Mouse (Mus musculus): Measurements from ENCODE around the gene Fam198b. TPM values are rescaled to one million over a fixed set of nuclear protein-coding genes. Genes with fewer than 3 reads are reported as not detected.

The Fam198b gene
- total RNA-seq (2021): 1 to 10 TPM; 5.4 to 6.9 TPM

DNA sequence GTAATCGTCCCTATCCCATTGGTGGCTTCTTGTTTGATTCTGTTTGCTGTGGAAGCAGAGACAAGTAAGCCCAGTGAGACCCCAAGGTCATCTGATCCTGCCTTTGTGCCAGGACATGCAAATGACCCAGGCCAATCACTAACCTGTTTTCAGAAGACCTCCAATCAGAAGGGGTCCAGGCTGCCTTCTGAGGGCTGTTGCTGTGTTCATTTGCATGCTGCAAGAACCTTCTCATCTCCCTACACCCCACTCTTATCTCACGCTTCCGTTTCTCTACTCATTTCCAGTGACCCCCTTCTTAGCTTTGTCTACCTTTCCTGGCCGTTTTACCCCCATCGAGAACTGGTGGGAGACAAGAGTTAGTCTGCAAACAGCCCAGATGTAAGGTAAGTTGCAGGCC is at the start of gene Fam198b:
Gene Fam198b (plus strand): TSS at position 229 of the 400 bp plus-strand sequence.
- no peak for DNase-seq (ENCODE audit: extremely low spot score in 1 of 2, low spot score in 1 of 2)

DNA sequence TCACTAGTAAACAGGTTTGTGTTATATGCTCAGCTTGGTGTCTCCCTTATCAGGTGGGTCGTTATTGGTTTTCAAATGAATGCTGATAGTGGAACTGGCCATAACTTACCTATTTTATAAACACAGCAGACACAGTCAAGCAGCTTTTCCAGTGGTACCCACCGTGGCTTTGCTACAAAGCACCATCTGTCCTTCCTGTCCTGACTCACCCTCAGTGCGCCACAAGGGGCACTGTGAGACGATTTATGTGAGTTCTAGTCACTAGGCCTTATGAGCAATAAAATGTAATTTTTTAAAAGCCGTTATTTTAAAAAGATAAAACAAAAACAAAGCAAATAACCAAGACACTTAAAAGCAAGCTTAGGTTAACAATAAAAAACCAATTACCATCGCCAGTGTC is 45.6 kb upstream of the Fam198b start:
- DNase-seq (ENCODE audit: extremely low spot score in 1 of 2, low spot score in 1 of 2): no peak

DNA sequence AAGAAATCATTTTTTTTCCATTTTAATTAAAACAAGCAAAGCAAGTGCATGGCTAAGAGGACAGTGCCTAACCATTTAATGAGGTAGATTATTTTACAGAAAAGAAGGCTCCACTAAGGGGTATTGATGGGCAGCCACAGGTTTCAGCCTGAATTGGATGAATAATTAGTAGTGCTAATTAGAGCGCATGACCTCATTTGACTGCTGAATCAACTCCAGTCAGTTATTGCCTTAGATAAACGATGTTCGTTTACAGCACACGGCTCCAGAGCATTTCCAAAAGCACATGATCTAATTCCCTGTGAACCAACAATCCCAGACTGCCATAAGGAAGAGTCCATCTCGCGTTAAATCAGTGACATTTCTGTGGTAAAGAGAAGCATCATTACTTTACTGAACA is 42.9 kb upstream of the Fam198b start:
- DNase-seq (ENCODE audit: extremely low spot score in 1 of 2, low spot score in 1 of 2): no peak

DNA sequence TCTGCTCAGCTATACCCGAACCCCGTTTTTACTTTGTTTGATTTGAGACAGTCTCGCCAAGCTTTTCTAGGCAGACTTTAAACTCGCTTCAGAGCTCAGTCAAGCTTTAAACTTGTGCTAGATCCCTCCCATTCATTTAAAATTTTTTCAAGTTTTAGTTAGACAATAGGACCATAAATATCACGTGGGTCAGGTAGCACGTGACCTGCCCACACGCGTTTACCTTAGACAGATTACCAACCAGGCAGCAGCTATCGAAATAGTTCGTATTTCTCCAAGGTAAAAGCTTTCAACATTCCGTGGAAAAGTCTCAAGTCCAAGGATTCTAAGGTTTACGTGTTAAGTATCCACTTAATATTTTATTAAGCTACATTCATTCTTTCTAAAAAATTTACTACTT is 42.2 kb upstream of the Fam198b start:
- no peak for DNase-seq (ENCODE audit: extremely low spot score in 1 of 2, low spot score in 1 of 2)

DNA sequence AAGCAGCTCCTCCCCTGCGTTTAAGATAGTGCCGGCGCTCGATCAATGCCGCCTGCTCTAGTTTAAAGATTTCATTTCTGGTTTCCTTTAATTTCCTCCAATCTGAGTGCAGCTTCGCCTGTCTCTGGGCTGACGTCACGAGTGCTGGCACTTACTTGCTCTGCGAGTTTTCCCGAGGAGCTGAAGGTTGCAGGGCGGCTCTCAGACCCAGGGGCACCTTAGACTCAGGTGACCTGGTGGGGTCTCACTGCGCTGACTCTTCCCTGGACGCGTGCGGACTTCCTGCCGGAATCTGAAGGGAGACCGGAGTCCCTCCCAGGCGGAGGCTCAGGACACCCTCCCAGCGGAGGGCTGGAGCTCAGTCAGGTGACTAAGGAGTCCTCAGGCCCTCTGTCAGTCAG is 41.7 kb upstream of the Fam198b start:
- DNase-seq (ENCODE audit: extremely low spot score in 1 of 2, low spot score in 1 of 2): peak; percentile 41 to 46

DNA sequence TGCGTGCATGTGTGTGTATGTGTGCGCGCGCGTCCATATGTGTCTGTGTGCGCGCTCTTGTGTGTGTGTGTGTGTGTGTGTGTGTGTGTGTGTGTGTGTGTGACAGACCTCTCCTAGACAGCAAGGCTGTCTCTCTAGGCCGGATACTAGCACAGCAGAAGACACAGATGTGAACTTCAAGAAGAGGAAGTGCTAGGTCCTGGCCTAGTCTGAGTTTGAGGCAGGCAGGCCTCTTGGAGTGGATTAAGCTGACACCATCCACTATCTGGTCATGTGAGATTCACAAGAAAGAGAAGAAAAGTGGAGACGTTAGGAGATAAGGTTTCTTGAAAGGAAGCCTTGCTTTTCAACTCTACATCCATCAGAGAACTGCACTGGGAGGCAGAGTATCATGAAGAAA is 40.3 kb upstream of the Fam198b start:
- DNase-seq (ENCODE audit: extremely low spot score in 1 of 2, low spot score in 1 of 2): no peak

DNA sequence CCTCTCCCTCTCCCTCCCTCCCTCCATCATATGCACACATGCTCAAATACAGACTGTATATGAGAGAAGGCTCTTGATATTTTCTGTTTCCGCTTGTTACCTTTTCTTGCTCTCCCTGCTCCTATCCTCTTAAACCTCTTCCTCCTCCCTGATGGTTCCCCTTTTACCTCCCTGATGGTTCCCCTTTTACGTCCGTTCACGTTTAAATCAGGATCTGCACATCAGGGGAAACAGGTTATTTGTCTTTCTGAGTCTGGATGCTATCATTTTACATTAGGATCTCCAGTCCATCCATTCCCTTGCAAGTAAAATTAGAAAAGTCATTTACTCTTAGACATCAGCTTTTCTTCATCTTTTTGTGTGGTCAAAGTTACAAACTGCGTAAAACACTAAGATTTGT is 37.7 kb upstream of the Fam198b start:
- no peak for DNase-seq (ENCODE audit: extremely low spot score in 1 of 2, low spot score in 1 of 2)

DNA sequence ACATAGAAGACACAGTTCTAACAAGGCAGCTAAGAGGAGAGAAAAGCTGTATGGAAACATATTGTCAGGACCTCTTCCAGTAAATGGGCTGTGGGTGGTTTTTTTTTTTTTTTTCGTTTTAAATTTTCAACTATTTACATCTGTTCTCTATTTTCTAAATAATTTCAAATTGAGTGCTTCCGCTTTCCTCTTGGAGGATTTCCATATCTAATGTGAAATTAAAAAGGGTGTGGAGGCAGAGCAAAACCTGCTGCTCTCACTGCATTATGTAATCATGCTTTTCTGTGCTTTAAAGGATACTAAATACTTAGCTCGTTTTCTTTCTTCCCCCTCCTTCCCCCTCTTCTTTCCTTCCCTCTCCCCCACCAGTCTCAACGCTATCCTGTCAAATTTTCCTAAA is 35.5 kb upstream of the Fam198b start:
- no peak for DNase-seq (ENCODE audit: extremely low spot score in 1 of 2, low spot score in 1 of 2)

DNA sequence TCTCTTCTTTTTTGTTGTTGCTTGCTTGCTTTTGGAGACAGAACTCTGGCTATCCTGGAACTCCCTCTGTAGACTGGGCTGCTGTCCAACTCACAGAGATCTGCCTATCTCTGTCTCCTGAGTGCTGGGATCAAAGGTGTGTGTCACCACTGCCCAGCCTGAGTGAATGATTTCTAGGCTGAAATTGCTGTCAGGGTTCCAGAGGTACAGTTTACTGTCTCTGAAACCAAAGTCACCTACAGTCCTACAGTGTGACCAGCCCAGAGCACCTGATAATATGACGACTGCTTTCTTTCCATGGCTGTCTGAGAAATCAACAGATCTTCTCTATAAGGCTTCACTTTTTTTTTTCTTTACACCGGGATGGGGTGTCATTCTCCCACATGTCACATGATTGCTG is 34.7 kb upstream of the Fam198b start:
- DNase-seq (ENCODE audit: extremely low spot score in 1 of 2, low spot score in 1 of 2): no peak

DNA sequence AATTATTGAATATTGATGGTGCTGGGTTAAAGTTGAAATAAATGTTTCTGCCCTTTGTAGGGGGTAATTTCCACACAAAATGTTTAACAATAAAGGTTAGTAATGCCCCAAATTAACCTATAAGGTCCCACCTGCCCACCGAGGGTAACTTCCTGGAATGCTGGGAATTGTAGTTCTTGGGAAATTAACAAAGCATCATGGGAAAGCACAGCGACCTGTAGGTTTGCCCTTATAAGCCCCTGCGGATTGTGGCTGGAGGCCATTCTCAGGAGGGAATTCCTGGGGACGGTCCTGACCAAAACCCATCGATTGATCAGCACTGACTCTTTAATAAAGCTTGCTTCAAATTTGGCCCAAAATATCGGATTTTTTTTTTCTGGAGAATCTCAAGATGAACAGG is 33.7 kb upstream of the Fam198b start:
- no peak for DNase-seq (ENCODE audit: extremely low spot score in 1 of 2, low spot score in 1 of 2)

DNA sequence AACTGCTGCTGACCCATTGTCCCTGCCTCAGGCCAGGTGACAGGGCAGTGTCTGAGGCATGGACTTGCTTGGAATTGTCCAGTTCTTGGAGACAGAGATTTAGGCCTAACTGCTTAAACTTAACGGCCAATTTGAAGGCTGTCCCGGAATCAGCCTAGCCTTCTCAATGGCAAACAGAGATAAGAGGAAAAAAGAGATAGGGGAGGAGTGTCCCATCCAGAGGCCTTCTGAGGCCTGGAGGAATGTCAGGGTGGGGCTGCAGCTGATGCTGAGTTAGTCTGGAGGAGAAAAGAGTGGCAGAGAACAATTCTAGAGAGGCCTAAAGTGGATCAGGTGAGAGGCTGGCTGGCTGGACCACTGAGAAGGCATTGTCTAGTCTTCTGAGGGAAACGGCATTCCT is 32.2 kb upstream of the Fam198b start:
- DNase-seq (ENCODE audit: extremely low spot score in 1 of 2, low spot score in 1 of 2): no peak

DNA sequence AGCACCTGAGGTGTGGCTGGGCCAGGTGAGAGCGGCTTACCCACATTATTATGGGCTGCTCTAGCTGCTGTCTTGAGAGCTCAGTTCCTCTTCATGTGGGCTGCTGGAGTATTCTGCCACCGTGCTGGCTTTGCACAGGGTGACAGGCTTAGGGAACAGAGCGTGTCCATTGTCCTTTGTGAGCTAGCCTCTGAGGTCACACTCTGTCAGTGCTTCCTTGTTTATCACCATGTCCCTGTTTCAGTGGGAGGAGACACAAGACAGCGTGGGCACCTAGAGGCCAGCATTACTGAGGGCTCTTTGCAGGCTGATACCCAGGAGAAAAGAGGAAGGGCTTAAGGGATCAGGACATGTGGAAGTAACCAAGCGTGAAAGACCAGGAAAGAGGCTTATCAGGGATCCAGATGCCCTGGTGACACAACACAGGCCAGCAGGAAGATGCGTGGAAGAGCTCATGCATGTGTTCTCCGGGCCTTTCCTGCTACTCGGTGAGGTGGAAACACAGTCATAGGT is 31.6 kb upstream of the Fam198b start, which contains the start of gene Tmem144:
Gene Tmem144 (minus strand): TSS at position 120 of the 513 bp plus-strand sequence.
- DNase-seq (ENCODE audit: extremely low spot score in 1 of 2, low spot score in 1 of 2): no peak

DNA sequence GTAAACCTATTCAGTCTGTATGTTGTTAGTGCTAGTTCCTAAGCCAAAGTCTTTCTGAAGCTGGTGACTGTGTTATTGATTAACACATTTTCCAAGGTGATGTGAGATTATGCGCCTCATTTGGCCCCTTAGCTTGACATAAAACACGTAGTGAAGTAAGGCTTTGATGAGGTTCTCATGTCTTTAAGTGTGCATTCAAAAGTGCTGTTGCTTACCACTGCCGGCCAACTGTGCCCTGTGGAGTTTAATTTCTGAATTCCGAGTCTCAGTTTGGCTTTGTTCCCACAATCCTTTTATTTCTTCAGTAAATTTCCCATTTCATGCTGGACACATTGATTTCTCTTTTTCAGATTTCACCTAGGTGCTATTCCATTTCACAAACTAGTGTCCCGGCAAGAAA is 26.6 kb upstream of the Fam198b start:
- DNase-seq (ENCODE audit: extremely low spot score in 1 of 2, low spot score in 1 of 2): no peak

DNA sequence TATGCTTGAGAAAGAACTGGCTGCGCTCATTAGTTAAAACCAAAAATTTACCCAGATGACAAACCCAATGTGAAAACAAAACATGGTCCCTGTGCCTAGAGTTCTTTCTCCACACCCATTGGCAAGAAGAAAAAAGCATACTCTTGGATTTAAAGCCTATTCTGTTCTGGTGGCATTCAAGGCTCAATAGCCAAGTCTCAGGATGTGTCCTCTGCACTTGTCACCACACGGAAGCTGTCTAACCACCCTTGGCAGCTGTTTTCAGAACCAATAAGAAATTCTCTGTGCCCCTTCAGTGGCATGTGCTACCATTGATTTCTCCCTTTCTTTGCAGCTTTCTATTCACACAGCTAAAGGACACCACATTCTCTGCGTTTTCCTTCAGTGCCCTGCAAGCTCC is 26.1 kb upstream of the Fam198b start:
- no peak for DNase-seq (ENCODE audit: extremely low spot score in 1 of 2, low spot score in 1 of 2)

DNA sequence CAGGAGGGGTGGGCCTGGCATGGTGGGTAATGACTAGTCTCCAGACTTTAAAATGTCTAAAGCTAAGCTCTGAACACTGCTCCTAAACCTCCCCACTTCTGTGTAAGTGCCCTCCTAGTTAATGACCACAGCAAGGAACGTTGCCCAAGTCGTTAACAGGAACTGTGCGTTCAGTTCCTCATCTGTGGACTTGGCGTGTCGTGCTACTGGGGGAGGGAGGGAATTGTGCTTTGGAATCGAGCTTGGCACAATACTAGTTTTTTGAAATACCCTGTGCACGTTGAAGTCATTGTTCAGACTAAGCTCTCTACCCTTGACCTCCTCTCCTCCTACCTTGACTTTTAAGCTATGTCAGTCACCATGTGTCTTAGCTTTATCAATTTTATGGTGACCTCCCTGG is 19.5 kb upstream of the Fam198b start:
- no peak for DNase-seq (ENCODE audit: extremely low spot score in 1 of 2, low spot score in 1 of 2)

DNA sequence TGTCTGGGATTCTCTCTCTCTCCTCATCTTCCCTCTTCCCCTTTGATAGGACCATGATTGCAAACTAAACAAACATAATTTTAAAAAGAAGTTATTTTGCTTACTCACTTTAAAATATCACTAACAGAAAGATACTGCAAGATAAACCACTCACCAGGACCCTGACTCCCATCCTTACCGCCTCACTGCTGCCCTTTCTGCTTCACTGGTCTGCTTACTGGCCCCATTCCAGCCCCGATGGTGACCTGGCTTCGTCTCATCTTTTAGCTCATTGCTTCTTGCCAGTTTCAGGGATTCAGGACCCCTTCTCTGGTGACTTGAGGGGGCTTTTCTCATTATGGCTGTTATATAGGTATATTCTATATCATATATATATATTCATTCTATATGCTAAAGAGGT is 18.2 kb upstream of the Fam198b start:
- no peak for DNase-seq (ENCODE audit: extremely low spot score in 1 of 2, low spot score in 1 of 2)

DNA sequence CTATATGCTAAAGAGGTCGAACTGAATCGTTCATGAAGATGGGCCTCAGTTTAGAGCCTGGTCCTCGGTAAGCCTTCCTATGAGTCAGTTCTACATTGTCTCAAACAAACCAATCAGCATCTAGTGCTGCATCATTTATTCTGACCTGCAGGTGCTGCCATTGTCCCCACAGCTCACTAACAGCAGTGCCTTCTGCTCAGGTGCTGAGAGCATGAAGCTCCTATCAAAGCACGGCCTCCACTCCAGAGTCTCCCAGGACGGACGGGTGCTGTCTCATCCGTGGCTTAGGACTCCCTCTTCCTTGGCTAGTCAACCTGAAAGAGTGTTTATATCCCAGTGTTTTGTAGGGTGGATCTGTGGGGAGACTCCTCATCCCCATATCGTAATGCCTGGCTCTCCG is 17.8 kb upstream of the Fam198b start:
- no peak for DNase-seq (ENCODE audit: extremely low spot score in 1 of 2, low spot score in 1 of 2)

DNA sequence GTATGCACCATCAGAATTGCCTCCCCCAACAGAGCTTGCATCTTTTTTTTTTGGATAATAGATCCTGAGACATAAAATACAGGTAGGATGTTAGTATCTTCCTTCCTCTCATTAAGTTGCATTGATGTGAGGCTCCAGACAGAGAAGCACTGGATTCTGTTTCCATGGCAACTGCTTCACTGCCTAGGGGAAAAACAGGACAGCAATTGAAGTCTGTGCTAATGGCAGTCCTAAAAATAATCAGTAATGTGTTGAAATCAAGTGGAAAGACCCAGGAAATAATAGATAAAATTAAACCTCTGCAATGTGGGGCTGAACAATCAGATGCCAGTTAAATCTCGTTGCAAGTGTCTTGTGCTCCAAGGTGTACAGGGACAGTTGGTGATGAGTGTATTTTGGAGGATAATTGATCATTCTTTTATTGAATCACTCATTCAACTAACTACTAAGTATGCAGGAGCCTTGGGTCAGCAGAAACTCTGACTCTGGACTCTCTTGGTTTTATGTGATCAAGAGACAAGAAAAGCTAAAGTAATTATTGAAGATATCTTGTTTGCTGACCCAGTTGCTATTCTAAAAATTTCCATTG is 17.1 kb upstream of the Fam198b start:
- no peak for DNase-seq (ENCODE audit: extremely low spot score in 1 of 2, low spot score in 1 of 2)

DNA sequence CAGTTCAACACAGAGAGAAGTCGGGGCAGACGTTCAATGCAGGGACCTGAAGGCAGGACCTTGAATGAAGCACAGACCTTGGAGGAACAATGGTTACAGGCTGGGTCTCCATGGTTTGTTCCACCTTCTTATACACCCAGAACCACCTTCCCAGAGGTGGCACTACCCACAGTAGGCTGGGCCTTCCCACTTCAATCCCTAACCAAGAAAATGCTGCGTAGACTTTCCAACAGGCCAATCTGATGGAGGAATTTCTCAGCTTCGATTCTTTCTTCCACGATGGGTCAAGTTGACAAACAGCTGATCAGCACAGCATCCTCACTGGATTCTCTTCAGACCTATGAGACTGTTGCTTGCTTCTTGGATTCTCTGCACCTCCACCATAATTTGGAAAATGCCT is 8.9 kb upstream of the Fam198b start:
- DNase-seq (ENCODE audit: extremely low spot score in 1 of 2, low spot score in 1 of 2): no peak

DNA sequence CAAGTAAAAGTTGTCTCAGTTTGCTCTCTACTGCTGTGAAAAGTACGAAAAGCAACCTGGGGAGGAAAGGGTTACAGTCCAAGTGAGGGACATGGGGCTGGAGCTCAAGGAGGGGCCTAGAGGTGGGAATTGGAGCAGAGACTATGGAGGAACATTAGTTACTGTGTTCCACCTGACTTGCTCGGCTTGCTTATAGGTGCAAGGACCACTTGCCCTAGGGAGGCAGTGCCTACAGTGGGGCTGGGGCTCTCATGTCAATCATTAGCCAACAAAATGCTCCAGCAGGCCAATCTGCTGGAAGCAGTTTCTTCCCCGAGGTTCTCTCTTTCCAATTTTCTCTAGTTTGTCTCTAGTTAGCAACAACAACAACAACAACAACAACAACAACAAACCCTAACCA is 6.0 kb upstream of the Fam198b start:
- DNase-seq (ENCODE audit: extremely low spot score in 1 of 2, low spot score in 1 of 2): no peak

DNA sequence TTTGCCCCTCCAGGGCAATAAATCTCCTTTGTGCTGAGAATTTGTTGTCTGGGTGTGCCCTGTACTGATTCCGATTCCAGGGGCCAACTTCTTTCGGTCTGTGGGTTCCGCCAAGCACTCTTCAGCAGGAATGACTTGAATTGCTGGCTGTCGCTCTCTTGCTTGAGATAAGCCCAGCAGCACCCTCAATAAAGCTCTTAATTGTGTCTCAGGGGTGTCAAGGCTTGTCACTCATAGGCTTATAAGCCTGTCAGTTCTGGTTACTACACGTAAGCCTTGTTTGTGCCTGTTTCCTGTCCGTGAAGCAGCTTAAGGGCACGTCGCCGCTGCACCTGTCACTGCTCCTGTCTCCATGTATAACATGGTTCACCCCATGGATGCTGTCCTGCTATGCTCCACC is 5.1 kb upstream of the Fam198b start:
- DNase-seq (ENCODE audit: extremely low spot score in 1 of 2, low spot score in 1 of 2): no peak

DNA sequence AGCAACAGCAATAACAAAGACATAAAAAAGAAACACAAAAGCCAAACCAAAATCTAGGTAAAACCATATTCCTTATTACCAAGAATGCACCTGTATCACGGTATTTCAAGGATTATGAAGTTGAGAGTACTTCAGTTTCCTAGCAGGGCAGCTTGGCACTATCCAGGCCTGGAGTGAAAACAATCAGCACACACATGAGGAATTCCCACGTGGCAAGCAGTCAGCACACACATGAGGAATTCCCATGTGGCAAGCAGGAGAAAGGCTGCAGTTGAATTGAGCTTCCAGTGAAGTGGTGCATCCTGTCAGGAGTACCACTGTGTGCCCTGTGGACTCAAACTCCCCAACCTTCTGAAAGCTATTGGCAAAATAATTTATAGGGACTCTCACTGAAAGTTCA is 2.7 kb upstream of the Fam198b start:
- no peak for DNase-seq (ENCODE audit: extremely low spot score in 1 of 2, low spot score in 1 of 2)

DNA sequence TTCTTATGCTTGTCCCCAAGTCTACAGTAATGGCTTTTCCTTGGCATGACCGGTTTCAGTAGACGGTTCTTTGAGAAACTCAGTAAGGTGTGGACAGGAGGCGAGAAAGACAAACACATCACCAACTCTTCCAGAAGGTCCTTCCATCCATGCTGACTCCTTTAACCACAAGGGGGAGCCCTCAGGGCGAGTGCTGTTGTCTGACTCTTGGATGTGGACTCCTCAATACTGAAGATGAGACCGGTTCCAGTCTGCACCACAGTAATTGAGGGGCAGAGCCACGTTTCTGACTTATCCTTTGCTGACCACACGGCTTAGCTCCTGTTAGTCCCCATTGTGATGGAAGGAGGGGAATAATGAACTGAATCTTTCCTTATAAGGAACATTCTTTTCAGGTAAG is 1.2 kb upstream of the Fam198b start:
- peak in 1 of 2 experiments; percentile 71 for DNase-seq (ENCODE audit: extremely low spot score in 1 of 2, low spot score in 1 of 2)
